Mouse (Mus musculus): ENCODE measurements around the gene Gsx1.

GRCm38 (mm10) chr5:147191801-147192575, 3.5 kb downstream of the Gsx1 start:
- TF ChIP-seq CTCF (IDR thresholded peaks at IDR 0.05; ENCODE audit: borderline replicate concordance, extremely low read depth, insufficient read depth, insufficient read length) (no peak), POLR2A (IDR thresholded peaks at IDR 0.05; ENCODE audit: borderline replicate concordance, extremely low read depth, insufficient read depth, insufficient read length, poor library complexity, severe bottlenecking) (no peak)

Measured in brain, embryonic 14.5 days (tissue).